Mouse (Mus musculus): Measurements from ENCODE around the gene Pou1f1. TPM values are rescaled to one million over a fixed set of nuclear protein-coding genes. Genes with fewer than 3 reads are reported as not detected.

Gene Pou1f1
- not detected for polyA plus RNA-seq (2014; fragmentation: Illumina TruSeq; extraction: RNeasy Lipid Tissue Mini Kit (QIAGEN cat#74804); ENCODE audit: low read depth, low replicate concordance)

GRCm38 (mm10) chr16:65520211-65520610 lies at the start of gene Pou1f1:
Gene Pou1f1, plus strand, starts transcription at chr16:65520511.

DNA sequence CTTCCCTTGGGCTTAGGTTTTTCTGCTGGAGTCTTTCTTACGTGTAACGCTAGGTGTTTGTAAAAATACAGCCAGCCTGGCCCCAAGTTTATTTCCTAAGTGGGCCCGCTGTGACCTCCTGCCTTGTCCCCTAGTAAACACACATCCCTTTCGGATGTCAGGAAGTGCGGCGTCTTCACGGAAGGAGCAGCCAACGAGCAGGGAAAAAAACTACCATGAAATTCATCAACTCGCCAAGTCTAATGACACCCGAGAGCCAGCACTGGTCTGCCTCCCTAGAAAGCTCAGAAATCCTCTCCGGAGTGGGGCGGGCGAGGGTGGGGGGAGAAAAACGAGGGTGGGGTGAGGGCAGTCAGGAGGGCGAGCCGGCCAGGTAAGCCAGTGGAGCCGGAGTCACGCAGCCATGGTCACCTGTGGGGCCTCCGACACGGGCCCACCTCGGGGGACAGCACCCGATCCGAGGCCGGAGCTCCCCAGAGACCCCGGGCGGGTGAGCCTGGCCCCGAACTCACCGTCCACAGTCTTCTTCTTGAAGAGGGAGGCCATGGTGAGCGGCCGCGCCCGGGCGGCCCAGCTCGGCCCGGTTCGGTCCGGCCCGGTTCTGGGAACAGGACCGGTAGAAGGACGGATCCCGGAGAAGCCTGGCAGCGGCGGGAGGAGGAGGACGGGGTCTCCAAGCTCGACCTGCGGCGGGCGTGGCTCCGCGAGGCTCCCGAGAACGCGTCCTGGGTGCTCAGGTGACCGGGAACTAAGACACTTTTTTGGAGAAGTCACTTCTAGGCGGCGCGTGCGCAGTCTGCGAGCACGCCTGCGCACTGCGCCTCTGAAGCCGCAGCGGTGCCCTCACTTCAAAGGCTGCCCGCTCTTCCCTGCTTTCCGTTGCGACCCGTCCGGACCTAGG lies 41.9 kb downstream of the Pou1f1 start, which contains the start of gene Chmp2b:
Gene Chmp2b (minus strand): TSS at position 764 of the 901 bp plus-strand sequence.

Other genes starting within 250 kb of the Pou1f1 start
- gene Chmp2b, start 42.2 kb downstream of the Pou1f1 start, polyA plus RNA-seq (2014; fragmentation: Illumina TruSeq; extraction: RNeasy Lipid Tissue Mini Kit (QIAGEN cat#74804); ENCODE audit: low read depth, low replicate concordance) = 204 TPM

Data from adrenal gland, adult 10 weeks (tissue).